Mouse (Mus musculus): ENCODE data around the gene Rap1a.

- TF ChIP-seq CTCF (IDR thresholded peaks at IDR 0.05; ENCODE audit: low read depth) (peak; percentile 3; the same call in 1 of the 2 replicates), EP300 (IDR thresholded peaks at IDR 0.05; ENCODE audit: low read depth) (no peak; the same call in 1 of the 2 replicates)
Measured at GRCm38 (mm10) chr3:105695476-105696386, 105.4 kb downstream of the Rap1a start.

Data from heart, postnatal 0 days (tissue).